Mouse (Mus musculus) liver, adult 2 months (tissue): ENCODE measurements at regions not wholly inside any gene's neighbourhood (a gene's known extent, or its start where the extent isn't known, plus 50 kb on each side); places are given as distances from the start of the nearest gene placed in this dataset.

Experiments
- DNase-seq: peaks from one replicate; pipeline ENCODE4 v3.0.0-alpha.2; 2011; ENCODE audit warnings: low read depth, low spot score; ENCODE audit errors: extremely low read depth
- H3K27ac ChIP-seq: fragments of 200-500 bp; replicated peaks from 2 replicates; pipeline ENCODE4 v1.5.1; 2012; ENCODE audit warnings: low read depth, mild to moderate bottlenecking, control low read depth, inconsistent platforms, low read length; ENCODE audit not compliant: insufficient read depth
- H3K27me3 ChIP-seq: fragments of 200-500 bp; 2 replicates; pipeline ENCODE4 v1.6.1; 2012; ENCODE audit warnings: mild to moderate bottlenecking, moderate library complexity, low read length, inconsistent platforms; ENCODE audit not compliant: control insufficient read depth, insufficient read depth
- H3K36me3 ChIP-seq: fragments of 200-500 bp; 2 replicates; pipeline ENCODE4 v1.6.1; 2012; ENCODE audit warnings: low read length, inconsistent platforms; ENCODE audit not compliant: control insufficient read depth, insufficient read depth
- H3K4me1 ChIP-seq: fragments of 200-500 bp; 2 replicates; pipeline ENCODE4 v1.6.1; 2011; ENCODE audit warnings: low read length; ENCODE audit not compliant: control insufficient read depth, insufficient read depth
- H3K4me3 ChIP-seq: fragments of 200-500 bp; 2 replicates; pipeline ENCODE4 v1.5.1; 2011; ENCODE audit warnings: low read depth, mild to moderate bottlenecking, control low read depth, low read length, moderate library complexity; ENCODE audit not compliant: insufficient read depth
- H3K79me2 ChIP-seq: fragments of 200-500 bp; 2 replicates; pipeline ENCODE4 v1.6.1; 2012; ENCODE audit warnings: inconsistent platforms, mild to moderate bottlenecking, low read length, moderate library complexity; ENCODE audit not compliant: control insufficient read depth, insufficient read depth
- H3K9ac ChIP-seq: fragments of 200-500 bp; 2 replicates; pipeline ENCODE4 v1.6.1; 2012; ENCODE audit warnings: low read depth, mild to moderate bottlenecking, control low read depth, inconsistent platforms, low read length
- CTCF ChIP-seq: fragments of 200-500 bp; IDR thresholded peaks from 2 replicates; pipeline ENCODE4 v1.5.1; 2011; ENCODE audit warnings: low read depth, low read length, control low read depth
- POLR2A ChIP-seq: fragments of 200-500 bp; IDR thresholded peaks from 2 replicates; pipeline ENCODE4 v1.6.1; 2011; ENCODE audit warnings: low read length, control low read depth; ENCODE audit not compliant: insufficient read depth; ENCODE audit errors: extremely low read depth
- WGBS: fragments of 180-500 bp; shearing (Covaris S2); methylation state at CpG from one replicate; pipeline ENCODE4 v1.1.7; 2018; 5-methylcytosine and 5-hydroxymethylcytosine counted together

- 81% methylated on average over 7 of the region's 7 CpGs for WGBS
- no peaks in the 10 kb centered on the region for H3K79me2 ChIP-seq
- DNase-seq = no peak
- H3K4me3 ChIP-seq = no peak overlapping the region
- H3K27ac ChIP-seq = no peak overlapping the region
- H3K9ac ChIP-seq = no peak overlapping the region
- no peaks in the 10 kb centered on the region for H3K36me3 ChIP-seq
- H3K4me1 ChIP-seq = no peaks in the 10 kb centered on the region
- TF ChIP-seq CTCF (no peak), POLR2A (no peak)
- 0 out of 2 replicates have a peak, but pooled peaks cover 3% of the 10 kb centered on the region for H3K27me3 ChIP-seq
Observed at GRCm38 (mm10) chr1:88938458-88938857, 131.8 kb upstream of the Sh3bp4 start.

GRCm38 (mm10) chr1:88943039-88943438, 127.2 kb upstream of the Sh3bp4 start:
- no peak for DNase-seq
- H3K4me3 ChIP-seq = no peak overlapping the region
- no peak overlapping the region for H3K27ac ChIP-seq
- WGBS = 80% methylated on average over 8 of the region's 8 CpGs
- H3K79me2 ChIP-seq = no peaks in the 10 kb centered on the region
- no peak overlapping the region for H3K9ac ChIP-seq
- TF ChIP-seq CTCF (no peak), POLR2A (no peak)
- H3K4me1 ChIP-seq = no peaks in the 10 kb centered on the region
- no peaks in the 10 kb centered on the region for H3K36me3 ChIP-seq
- 0 out of 2 replicates have a peak, but pooled peaks cover 3% of the 10 kb centered on the region for H3K27me3 ChIP-seq

- WGBS = 92% methylated on average over 10 of the region's 10 CpGs
Observed at GRCm38 (mm10) chr1:88945868-88946267, 124.3 kb upstream of the Sh3bp4 start.

GRCm38 (mm10) chr1:88946374-88946773, 123.8 kb upstream of the Sh3bp4 start:
- WGBS = 88% methylated on average over 8 of the region's 8 CpGs
- DNase-seq = no peak
- H3K4me1 ChIP-seq = no peaks in the 10 kb centered on the region
- no peak overlapping the region for H3K9ac ChIP-seq
- H3K27ac ChIP-seq = no peak overlapping the region
- TF ChIP-seq POLR2A (no peak), CTCF (no peak)
- no peaks in the 10 kb centered on the region for H3K36me3 ChIP-seq
- H3K4me3 ChIP-seq = no peak overlapping the region
- H3K27me3 ChIP-seq = 0 out of 2 replicates have a peak, but pooled peaks cover 3% of the 10 kb centered on the region
- H3K79me2 ChIP-seq = no peaks in the 10 kb centered on the region

More at GRCm38 (mm10) chr1:88945868-88946267, 124.3 kb upstream of the Sh3bp4 start:
- no peaks in the 10 kb centered on the region for H3K36me3 ChIP-seq
- H3K9ac ChIP-seq = no peak overlapping the region
- no peak overlapping the region for H3K27ac ChIP-seq
- no peak for TF ChIP-seq POLR2A
- TF ChIP-seq CTCF = no peak
- H3K79me2 ChIP-seq = no peaks in the 10 kb centered on the region
- no peaks in the 10 kb centered on the region for H3K4me1 ChIP-seq
- no peak overlapping the region for H3K4me3 ChIP-seq
- H3K27me3 ChIP-seq = 0 out of 2 replicates have a peak, but pooled peaks cover 3% of the 10 kb centered on the region
- DNase-seq = no peak

GRCm38 (mm10) chr1:88949911-88950310, 120.3 kb upstream of the Sh3bp4 start:
- no peak overlapping the region for H3K27ac ChIP-seq
- no peaks in the 10 kb centered on the region for H3K27me3 ChIP-seq
- DNase-seq = no peak
- no peak overlapping the region for H3K9ac ChIP-seq
- H3K36me3 ChIP-seq = no peaks in the 10 kb centered on the region
- H3K4me3 ChIP-seq = no peak overlapping the region
- no peaks in the 10 kb centered on the region for H3K79me2 ChIP-seq
- TF ChIP-seq CTCF = no peak
- TF ChIP-seq POLR2A = no peak
- 93% methylated on average over 1 of the region's 1 CpGs for WGBS
- H3K4me1 ChIP-seq = peaks cover 4% of the 10 kb centered on the region

- Histone ChIP-seq H3K4me3 (no peak overlapping the region), H3K27me3 (no peaks in the 10 kb centered on the region), H3K9ac (no peak overlapping the region), H3K79me2 (no peaks in the 10 kb centered on the region), H3K4me1 (peaks cover 4% of the 10 kb centered on the region), H3K36me3 (no peaks in the 10 kb centered on the region), H3K27ac (no peak overlapping the region)
- TF ChIP-seq POLR2A (no peak), CTCF (no peak)
- DNase-seq = peak; percentile 43
- WGBS = 72% methylated on average over 4 of the region's 4 CpGs
Observed at GRCm38 (mm10) chr1:88953516-88953915, 116.7 kb upstream of the Sh3bp4 start.
